Mouse (Mus musculus): ENCODE data around the gene Yipf3. TPM values are rescaled to one million over a fixed set of nuclear protein-coding genes. Genes with fewer than 3 reads are reported as not detected.
A peak's percentile ranks its signal among the peaks of the same experiment; 100 is the strongest.

Yipf3 gene
- total RNA-seq, 4 experiments from 2014 or later, result 157 to 205 (median 185) TPM

DNA sequence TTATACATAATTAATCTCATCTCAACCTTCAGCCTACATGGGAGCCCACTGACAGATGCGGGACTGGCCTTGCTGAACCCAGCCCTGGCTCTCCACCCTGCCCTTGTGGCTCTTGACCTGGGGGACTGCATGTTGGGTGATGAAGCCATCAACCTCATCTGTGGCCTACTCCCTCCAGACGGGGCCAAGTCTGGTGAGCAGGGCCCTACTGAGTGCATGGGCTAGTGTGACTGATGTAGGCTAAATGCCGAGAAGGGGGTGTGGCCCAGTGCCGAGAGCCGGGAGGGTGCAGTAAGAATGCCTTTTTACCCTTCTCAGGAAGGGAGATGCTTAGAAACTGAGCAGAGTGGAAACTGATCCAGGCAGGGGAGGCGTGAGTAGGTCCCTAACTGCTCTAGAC is 7.3 kb downstream of the Yipf3 start:
- no peak for DNase-seq

DNA sequence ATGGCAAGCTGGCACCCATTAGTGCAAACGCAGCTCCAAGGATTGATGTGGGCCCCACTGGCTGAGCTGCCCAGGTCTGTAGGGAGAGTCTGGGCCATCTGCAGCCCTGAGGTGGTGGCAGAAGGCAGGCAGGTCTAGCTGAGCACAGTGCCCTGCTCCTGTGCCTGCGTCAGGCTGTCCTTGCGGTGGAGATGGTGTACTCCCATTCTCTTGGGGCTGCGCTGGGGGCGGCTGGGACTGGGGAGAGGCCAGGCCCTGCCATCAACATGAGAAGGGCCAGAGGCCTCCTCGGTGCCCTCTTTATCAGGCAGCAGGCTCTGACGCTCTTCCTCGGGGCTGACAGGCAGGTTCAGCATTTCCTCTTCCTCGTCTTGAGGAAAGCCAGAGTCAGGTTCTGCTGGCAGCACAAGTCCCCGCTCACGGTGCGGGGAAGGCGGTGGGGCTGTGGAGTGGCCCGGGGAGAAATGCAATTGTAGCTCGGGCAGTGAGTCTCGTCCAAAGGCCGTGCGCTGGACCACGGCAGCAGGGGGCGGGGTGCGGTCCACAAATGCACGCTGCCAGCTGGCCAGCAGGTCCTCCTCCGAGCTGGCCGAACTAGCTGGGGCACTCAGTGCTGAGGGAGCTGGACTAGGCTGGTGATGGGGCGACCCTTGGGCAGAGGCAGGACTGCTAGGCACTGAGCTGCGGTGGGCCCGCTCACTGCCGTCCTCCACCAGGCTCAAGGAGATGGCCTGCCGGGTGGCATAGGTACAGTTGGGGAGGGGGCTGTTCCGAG is 10.6 kb downstream of the Yipf3 start:
- DNase-seq, result no peak

DNA sequence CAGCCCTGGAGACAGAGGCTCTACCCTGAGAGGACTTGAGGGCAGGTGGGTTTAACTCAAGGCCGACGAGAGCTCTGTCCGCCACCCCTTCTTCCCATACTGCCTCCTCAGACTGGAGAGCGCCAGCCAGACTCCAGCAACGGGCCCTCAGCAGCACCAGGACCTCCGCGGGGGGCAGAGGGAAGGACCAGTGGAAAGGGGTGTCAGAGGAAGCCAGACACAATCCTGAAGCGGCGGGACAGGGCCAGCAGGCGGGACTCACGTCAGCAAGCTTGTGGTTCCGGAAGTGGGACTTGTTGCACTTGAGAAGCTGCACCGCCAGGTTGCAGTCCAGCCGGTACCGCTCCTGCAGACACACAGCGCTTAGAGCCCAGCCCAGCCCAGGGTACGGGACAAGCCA is 11.8 kb downstream of the Yipf3 start:
- no peak for DNase-seq

DNA sequence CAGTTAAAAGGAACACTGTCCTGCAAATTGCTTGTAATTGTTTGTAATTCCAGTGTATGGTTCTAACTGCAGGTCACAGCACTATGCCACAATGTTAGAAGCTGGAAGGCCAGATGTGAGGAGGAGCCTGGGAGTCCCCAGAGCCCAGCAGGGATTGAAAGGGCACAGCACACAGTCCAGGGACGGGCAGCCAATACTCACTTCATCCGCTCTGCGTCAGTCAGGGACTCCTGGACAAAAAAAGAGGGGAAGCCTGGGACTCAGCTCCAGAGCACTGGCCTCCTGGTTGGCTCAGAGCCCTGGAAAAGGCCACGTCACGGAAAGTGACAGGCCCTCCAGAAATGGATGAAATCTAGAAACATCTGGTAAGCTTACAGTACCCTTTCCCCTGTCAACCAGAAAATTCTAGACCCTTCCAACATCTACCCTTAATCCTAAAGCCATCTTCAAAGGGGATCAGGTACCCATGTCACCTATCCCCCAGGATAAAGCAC is 14.4 kb downstream of the Yipf3 start:
- DNase-seq, result no peak

DNA sequence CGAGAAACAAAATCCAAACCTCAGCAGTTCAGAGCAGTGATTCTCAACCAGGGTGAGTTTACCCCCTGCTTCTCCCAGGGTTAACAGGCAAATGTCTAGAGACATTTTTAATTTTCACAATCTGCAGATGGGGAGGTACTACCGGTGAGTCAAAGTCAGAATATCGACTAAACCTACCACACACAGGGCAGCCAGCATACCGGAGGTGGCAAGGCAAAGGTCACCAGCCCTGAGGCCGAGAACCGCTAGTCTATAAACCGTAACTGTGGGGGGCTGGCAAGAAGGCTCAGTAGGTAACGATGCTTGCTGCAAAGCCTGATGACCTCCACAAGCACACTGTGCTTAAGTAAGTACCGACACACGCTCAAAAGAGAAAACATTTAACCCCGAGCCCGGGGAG is 17.6 kb downstream of the Yipf3 start:
- no peak for DNase-seq

DNA sequence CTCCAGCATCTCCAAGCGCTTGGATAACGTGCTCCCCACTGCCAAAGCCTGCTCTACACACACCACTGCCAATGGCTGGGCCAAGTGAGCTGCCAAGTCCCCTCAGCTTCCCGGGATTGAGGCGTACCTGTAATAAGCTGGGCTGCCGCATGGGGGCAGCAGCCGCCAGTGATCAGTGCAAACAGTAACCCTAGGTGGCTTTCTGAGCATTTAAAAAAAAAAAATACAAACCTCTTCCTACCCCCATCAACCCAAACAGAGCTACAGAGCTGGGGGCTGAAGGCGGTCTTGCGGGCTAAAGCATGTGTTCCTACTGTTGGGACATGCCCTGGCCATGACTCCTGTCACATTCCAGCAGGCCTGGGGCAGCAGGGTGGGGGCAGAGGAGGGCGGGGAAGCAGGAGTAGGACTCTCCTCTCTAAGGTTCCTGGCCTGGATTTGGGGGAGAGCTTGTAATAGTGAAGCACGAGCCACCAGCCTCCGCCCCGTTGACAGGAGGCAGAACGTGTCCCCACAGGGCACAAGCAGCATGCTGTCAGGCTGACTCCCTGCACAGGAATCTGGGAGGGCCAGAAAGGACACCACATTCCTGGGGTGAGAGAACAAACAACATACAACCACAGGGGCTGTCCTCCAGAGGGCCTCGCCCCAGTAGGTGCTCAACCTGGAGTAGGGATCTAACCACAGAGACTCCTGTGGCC is 18.2 kb downstream of the Yipf3 start:
- no peak for DNase-seq

DNA sequence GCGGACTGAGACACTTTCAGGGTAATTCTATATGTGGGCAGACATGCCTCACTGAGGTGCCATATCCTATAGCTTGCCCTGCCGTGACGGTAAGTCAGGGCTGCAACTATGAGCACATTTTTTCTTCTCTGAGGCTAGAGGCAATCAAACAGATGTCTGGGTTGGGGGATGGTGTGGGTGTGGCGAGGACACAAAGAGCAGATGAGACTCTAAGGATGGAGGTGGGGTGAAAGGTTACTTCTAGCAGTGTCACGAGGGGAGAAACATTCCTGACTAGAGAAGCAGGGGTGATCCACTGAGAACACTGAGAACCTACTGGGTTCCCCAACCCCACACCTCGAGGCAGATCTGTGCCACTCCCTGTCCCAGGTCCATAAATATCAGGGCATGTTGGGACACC is 19.1 kb downstream of the Yipf3 start:
- no peak for DNase-seq

DNA sequence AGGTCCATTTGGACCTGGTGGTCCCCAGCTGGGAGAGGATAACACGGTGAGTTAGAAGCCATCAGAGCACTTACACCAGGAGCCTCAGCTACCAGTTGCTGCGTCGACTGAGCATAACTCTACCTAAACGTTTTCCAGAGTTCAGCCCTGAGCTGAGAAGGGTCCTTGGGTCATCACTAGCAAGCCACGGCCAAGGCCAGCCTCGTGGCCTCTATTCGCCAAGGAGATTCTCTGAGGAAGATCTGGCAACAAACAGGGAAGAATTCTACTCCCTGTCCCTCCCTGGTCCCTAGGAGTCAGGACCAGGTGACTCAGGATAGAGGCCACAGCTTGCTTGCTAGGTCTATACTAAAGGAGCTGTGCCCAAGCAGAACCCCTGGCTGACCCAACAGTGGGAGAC is 19.6 kb downstream of the Yipf3 start:
- DNase-seq, result no peak

DNA sequence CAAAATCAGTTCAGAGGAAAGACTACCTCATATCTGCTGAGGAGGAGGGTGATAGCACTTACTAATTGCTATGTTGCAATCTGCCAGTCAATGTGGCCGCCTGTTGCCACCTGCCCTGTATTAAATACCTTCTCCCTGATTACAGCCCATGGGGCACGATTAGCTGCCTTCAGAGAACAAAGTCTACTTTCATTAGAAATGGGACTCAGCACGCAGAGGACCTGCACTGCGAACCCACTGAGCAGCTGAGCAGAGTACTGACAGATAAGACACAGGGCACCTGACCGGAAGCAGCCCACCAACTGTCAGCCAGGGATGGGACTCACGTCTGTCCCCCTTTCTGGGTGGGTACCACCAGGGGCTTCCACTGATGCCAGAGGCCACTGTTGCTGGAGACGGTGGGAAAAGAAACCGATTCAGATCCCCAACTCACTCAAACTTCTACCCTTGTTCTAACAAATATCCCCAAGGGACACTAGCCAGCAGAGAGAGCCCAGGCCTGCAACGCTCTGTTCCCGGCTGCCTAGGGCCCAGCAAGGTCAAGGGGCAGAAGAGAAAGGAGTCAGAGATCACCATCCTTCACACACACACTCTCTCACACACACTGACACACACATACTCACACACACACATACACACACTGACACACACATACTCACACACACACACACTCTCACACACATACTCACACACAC is 20.3 kb downstream of the Yipf3 start:
- no peak for DNase-seq

DNA sequence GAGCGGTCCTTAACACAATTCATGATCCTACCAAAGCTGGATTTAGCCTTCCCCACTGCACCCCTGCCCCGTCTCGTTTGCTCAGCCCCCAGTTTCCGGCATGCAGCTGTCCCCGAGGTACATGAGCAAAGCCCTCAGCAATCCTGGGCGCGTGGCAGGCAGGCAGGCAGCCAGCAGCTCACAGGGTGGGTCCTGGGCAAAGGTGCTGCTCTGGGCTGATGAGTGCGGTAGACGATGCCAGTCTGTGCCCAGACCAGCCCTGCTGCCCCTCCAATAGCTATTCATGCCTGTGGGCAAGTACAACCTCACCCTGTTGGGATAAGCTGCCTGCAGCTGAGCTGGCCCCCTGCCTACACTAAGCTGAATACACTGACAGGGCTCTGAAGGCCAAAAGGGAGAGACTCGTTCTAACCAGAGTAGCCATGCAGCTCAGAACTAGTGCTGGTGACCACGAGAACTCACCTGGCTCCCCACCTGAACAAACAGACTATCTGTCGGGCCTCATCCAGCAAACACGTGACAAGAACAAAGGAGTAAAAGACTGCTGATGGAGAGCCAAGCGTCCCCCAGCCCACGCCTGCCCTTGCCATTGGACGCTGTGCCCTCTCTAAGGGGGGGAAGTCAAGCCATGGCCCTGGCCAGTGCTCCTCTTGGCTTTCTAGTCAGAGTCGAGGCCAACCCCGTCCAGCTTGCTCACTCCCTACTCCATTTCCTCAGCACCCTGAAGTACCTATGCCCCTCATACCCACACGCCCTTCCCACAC is 22.1 kb downstream of the Yipf3 start:
- DNase-seq, result no peak

DNA sequence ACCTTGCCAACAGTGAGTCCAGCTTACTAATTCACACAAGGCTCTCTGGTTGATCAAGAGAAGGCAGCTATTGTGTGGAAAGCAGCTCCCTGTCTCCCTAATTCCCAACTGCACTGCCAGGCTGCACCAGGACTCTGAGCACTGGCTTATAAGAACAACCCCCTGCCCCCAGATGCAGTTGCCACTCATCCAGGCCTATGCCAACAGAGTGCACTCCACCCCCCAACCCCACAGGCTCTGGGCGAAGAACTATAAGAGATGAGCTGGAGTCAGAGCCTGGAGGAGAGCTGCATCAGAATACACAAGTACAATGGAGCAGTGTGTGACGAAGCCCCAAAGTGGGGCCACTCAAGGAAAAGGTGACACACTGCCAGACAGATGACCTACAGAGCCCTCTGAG is 24.2 kb downstream of the Yipf3 start:
- no peak for DNase-seq

DNA sequence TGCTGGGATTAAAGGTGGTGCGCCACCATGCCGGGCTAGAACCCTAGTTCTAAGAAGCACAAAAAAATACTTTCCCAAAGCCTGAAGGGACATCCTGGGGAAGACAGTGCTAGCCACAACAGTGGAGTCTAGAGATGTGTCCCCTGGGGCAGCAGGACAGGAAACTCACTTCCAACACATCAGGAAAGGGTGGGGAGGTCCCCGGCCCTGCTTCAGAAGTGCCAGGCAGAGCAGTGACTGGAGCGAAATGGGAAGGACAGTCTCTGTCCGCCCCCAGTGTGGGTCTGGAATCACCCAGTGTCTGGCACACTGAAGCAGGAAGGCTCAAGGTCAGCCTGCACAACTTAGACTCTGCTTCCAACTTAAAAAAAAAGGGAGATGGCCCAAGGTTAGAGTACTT is 24.8 kb downstream of the Yipf3 start:
- DNase-seq, result no peak

DNA sequence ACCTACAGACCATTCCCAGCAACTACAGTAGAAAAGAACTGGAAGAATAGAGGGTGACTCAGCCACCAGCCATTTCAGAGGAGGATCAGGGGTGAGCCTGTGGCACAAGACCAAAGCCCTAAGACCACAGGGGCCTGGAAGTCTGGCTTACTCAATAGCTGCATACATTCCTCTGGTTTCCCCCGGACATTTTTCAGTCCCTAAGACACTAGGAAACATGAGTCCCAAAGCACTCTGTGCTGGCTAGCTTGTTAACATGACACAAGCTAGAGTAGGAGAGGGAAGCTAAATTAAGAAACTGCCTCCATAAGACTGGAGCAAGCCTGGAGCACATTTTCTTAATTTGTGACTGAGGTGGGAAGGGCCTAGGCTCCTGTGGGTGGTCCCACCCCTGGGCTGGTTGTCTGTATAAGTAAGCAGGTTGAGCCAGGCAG is 25.9 kb downstream of the Yipf3 start:
- DNase-seq, result no peak

DNA sequence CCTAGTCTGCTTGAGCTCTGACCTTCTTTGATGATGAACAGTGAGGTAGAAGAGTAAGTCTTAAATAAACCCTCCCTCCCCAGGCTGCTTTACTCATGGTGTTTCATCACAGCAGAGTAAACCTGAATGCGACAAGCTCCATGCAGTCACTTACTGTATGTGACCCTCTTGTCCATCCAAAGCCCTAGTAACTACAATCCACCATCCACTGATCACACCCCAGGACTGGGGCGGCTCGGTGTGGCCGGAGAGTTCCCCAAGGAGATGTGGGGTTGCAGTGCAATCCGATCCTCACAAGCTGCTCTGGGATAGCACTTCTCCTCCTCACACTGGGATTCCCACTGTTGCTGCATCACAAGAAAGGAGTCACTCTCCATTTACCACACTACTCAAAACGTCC is 26.6 kb downstream of the Yipf3 start:
- DNase-seq, result no peak

DNA sequence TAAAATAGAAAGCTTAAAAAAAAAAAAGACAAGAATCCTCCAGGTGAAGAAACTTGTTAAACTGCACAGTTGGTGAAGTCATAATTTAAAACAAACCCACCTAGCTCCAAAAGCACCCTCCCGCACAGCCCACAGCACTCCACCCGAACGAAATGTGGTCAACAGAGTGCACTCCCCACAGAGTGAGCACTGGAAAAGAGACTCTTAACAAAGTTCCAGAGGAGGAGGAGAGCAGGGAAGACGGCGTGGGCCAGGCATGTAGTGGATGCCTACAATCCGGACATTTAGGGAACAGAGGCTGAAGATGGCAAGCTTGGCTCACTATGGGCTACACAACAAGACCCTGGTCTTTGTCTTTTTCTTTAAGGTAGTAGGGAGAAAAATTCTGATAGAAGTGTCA is 27.2 kb downstream of the Yipf3 start:
- no peak for DNase-seq

DNA sequence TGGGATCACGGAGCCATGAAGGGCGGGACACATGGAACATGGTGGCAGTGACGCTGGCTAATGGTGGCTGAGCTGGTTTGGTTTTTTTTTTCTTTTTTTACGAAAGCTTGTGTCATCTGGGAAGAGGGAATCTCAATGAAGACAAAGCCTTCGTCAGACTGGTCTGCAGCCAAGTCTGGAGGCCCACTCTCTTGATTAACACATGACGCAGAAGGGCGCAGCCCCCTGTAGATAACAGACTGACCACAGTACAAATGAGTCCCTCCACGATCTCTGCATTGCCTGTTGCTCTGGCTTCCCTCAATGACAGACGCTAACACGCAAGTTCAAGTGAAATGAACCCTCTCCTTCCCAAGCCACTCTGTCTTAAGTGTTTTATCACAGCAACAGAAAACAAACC is 27.6 kb downstream of the Yipf3 start:
- DNase-seq, result no peak

DNA sequence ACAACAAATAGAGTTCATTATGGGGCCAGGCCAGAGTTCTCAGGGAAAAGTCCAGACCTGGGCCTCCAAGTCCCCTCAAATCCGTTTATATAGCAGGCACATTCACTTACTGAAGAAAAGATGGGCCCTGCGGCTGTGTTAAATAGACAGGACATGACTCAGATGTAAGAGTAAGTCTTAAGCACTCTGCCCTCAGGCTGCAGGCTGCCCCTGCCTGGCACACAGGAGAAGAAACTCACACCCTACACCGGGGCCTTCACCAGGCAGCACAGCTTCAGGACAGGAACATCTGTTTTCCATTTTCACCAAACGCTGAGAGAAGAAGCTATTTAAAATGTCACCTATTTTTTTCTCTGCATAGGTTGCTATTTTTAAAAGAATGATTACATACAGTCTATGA is 29.7 kb downstream of the Yipf3 start:
- no peak for DNase-seq

DNA sequence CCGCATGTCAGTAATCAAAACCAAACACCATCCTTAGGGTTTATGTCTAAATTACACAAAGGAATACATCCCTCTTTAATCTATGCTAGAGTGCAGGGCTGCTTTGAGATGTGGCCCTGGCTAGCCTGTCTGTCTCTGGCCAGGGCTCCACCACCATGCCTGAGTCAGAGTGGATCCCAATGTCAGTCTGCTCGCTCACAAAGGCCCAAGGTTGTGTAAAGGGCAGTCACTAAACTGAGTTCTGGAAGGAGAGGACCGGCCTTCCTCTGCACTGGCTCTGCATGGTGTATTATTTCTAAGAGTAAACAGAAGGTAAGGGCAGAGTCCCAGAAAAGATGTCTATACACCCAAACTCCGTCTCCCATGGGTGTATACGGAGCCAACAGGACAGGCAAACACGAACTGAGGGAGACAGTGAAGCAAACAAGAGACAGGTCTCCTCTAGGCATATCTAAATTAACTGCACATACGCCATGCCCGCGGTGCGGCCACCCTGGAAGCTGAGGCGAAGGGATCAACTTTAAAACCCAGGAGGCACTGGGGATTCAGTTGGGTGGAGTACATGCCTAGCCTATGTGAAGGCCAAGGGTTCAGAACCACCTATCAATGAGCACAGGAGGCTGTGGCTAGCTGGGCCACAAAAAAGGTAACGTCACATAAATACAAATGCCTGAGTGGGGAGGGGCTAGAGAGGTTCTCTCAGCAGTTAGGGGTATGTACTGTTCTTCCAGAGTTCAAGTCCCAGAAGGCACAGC is 30.3 kb downstream of the Yipf3 start:
- DNase-seq, result no peak

DNA sequence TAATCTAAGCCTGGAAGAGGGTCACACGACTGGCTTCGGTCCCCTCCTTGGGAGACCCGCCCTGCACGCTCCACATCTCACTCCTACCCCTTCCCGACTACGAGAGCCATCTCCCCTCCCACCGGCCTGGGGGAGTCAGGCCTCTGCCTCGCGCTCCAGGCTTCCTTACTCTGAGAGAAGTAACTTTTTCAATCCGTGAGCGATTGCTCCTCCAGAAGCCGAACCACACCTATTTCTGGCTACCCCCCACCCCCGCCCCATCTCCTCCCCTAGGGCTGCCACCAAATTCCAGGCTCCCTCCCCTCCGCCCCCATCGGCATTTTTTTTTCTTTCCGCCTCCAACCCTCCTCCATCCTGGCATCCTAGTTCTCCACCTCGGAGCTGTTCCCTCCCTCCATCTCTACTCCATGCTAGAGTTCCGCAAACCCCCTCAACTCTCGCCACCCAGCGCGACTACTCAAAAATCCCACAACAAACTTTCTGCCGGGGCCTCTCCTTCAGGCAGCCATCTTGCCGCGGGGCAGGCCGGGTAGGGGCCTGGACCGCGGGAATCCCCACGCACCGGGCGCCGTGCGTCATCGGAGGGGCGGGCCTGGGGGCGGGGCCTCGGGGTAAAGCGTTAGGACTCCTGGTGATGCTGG is 34.7 kb downstream of the Yipf3 start, which contains the start of gene Tjap1:
TSS of gene Tjap1 (minus strand) at position 544 of the 641 bp plus-strand sequence.
- DNase-seq, result peak; percentile 78

DNA sequence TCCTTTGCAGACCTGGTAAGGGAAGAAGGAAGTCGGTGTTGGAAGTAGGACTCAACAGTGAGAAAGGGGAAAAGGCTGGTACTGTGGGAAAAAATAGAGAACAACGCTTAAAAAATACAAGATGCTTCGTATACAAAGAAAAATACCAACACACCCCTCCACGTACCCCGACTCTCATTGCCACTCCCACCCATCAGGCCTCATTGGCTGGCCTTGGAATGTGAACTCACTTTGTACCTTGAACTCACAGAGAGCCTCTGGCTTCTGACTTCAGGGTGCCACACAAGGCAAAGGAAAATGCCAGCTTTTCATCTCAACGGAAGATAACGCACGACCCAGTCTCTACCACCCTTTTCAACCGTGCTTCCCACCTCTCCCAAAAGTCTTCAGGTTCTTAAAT is 35.3 kb downstream of the Yipf3 start:
- no peak for DNase-seq

DNA sequence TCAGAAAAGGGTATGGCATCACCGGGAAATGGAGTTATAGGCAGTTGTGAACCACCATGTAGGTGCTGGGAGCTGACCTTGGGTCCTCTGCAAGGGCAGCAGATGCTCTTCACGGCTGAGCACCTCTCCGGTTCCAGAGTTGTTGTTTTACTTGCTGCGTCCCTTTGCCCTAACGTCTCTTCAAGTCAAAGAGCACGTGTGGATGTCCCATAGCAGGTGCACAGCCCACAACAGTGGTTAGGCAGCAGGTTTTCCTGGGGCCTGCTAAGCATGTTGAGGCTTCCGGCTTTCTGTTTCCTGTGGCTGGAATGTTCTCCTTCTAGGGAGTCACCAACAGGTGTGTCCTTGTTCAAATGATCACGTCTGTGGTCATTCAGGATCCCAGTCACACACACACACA is 36.0 kb downstream of the Yipf3 start:
- DNase-seq, result no peak
